Mouse (Mus musculus) forebrain, embryonic 16.5 days (tissue): ENCODE results near the gene Srr. TPM values are rescaled to one million over a fixed set of nuclear protein-coding genes. Genes with fewer than 3 reads are reported as not detected.

Source experiments
- microRNA-seq: library from miRNA; unstranded; fragments of <30 nt; microRNA quantifications from one replicate; pipeline ENCODE4, GENCODE M21; 2017
- polyA plus RNA-seq: library from polyadenylated mRNA; unstranded; fragments of >200 nt; fragmentation: Nextera tagmentation; extraction: Ambion mirVana; gene quantifications from 2 replicates; pipeline ENCODE4 v1.2.1, GENCODE M21; 2015

Gene Srr
- polyA plus RNA-seq, 1 experiment from 2014 or later = 44.5 TPM

Small RNA genes lying within 50 kb of the gene (microRNA-seq; reads per million reads assigned to microRNA genes)
- gene Mir6926 = not detected

Other genes with a start within 250 kb of the Srr start
- 48.9 and 51.2 TPM in 2 replicates for gene Pafah1b1, start 201.3 kb downstream of the Srr start, polyA plus RNA-seq
- 57.5 and 58.7 TPM in 2 replicates for gene Mettl16, start 155.1 kb downstream of the Srr start, polyA plus RNA-seq
- 8.6 and 9.2 TPM in 2 replicates for gene Mnt, start 95.0 kb downstream of the Srr start, polyA plus RNA-seq
- 13.1 and 18.2 TPM in 2 replicates for gene Sgsm2, start 28.9 kb downstream of the Srr start, polyA plus RNA-seq
- gene Tsr1, start 27.9 kb downstream of the Srr start, polyA plus RNA-seq = 38.0 and 41.5 TPM in 2 replicates
- 18.6 and 19.2 TPM in 2 replicates for gene Smg6, start 125 bp downstream of the Srr start, polyA plus RNA-seq
- gene Hic1, start 243.6 kb upstream of the Srr start, polyA plus RNA-seq = 1.2 and 2.3 TPM in 2 replicates